Mouse (Mus musculus) liver, embryonic 14.5 days (tissue): ENCODE results near the gene Abcb1b.

Experiments
- CTCF ChIP-seq: IDR thresholded peaks from 2 replicates; pipeline ENCODE4 v1.5.1; 2016; ENCODE audit warnings: antibody characterized with exemption, low read depth, control low read depth
- EP300 ChIP-seq: IDR thresholded peaks from 2 replicates; pipeline ENCODE4 v1.6.1; 2016; ENCODE audit warnings: antibody characterized with exemption, low read depth

- TF ChIP-seq CTCF (no peak), EP300 (no peak)
These were observed 5.7 kb upstream of the Abcb1b start for GRCm38 (mm10) chr5:8792281-8792680.
